Mouse (Mus musculus): ENCODE data around the gene Izumo1r. TPM values are rescaled to one million over a fixed set of nuclear protein-coding genes. Genes with fewer than 3 reads are reported as not detected.

Gene Izumo1r
- total RNA-seq, 2 experiments from 2014 or later, result not detected

Other genes with a start within 250 kb of the Izumo1r start
- gene Piwil4, start 163.2 kb downstream of the Izumo1r start, total RNA-seq (2021), result under 1 TPM in 1 of 2 experiments, not detected in 1; 0.10 TPM
- under 1 TPM; 0.53 to 0.66 TPM for gene Fut4, start 151.6 kb downstream of the Izumo1r start, total RNA-seq (2021)
- not detected for gene 1700012B09Rik, start 132.9 kb downstream of the Izumo1r start, total RNA-seq (2021)
- 1 to 10 TPM; 8.4 to 9.2 TPM for gene Mre11a, start 119.3 kb downstream of the Izumo1r start, total RNA-seq (2021)
- gene Ankrd49, start 119.1 kb downstream of the Izumo1r start, total RNA-seq (2021), result 1 to 10 TPM; 6.3 to 7.5 TPM
- gene Gpr83, start 43.7 kb downstream of the Izumo1r start, total RNA-seq (2021), result not detected
- 10 to 100 TPM; 18.6 to 43.0 TPM for gene Panx1, start 141.5 kb upstream of the Izumo1r start, total RNA-seq (2021)
- gene Hephl1, start 208.2 kb upstream of the Izumo1r start, total RNA-seq (2021), result under 1 TPM; 0.51 to 0.70 TPM

Data from gastrocnemius, postnatal 14 days (tissue).